Mouse (Mus musculus): Measurements from ENCODE around the gene Bnip3.

DNA sequence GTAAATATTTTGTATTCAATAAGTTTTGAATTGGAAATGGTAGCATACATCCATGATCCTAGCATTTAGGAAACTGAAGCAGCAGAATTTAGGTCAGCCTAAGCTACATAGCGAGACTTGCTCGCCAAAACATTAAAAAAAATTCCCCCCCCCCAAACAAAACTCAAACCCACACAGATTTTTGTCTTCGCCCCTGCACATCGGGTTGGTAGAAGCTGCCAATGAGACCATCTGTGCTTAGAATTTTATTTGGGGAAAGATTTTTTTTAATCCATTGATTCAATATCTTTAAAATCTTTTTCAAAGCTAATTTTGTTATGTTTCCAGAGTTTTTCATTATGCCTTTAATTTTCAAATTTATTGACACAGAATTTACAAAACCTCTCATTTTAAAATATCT is 19.1 kb upstream of the Bnip3 start:
- TF ChIP-seq POLR2A (IDR thresholded peaks at IDR 0.05; ENCODE audit: control insufficient read depth, low read depth, low read length) (no peak), CTCF (IDR thresholded peaks at IDR 0.05; ENCODE audit: control insufficient read depth, insufficient read depth, insufficient replicate concordance, low read depth, low read length) (no peak)

All from testis, adult 2 months (tissue).